Mouse (Mus musculus): ENCODE data around the gene Miga2.

DNA sequence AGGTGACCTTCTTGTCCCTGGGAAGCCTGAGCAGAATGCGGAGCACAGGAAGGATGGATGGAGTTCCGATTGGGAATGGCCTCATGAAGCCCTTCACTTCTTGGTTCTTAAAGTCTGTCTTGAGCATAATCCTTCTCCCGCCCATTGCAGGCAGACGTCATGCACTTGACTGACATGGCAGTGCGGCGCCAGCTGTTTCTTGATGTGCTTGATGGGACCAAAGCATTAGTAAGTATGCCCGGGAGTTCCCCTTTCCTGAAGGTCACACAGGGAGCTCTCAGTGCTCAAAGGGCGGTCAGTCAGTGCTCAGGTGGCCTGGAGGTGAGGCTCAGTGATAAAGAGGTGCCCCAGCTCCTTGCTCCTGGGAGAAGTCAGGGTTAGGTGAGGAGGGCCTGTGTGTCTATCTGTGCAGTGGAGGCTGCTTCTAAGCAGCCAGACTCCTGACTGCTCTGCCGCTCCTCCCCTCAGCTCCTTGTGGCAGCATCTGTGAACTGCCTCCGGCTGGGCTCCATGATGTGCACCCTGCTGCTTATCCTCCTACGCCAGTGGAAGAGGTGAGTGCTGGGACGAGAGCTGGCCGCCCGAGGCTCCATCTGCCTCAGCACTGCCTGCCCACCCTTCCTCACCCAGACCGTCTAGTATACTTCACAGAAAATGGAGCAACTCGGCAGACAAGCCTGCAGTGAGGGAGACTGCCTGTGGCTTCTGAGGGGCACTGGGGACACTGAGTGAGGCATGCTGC is 27.7 kb upstream of the Miga2 start:
- TF ChIP-seq EP300 (IDR thresholded peaks at IDR 0.05; ENCODE audit: insufficient read depth, low read depth, low read length) = no peak
- no peak for TF ChIP-seq POLR2A (IDR thresholded peaks at IDR 0.05; ENCODE audit: insufficient read depth, low read depth, low read length)
- TF ChIP-seq CTCF (IDR thresholded peaks at IDR 0.05) = no peak

All from heart, adult 2 months (tissue).